Mouse (Mus musculus): ENCODE measurements around the gene Fcna.

Gene Fcna

DNA sequence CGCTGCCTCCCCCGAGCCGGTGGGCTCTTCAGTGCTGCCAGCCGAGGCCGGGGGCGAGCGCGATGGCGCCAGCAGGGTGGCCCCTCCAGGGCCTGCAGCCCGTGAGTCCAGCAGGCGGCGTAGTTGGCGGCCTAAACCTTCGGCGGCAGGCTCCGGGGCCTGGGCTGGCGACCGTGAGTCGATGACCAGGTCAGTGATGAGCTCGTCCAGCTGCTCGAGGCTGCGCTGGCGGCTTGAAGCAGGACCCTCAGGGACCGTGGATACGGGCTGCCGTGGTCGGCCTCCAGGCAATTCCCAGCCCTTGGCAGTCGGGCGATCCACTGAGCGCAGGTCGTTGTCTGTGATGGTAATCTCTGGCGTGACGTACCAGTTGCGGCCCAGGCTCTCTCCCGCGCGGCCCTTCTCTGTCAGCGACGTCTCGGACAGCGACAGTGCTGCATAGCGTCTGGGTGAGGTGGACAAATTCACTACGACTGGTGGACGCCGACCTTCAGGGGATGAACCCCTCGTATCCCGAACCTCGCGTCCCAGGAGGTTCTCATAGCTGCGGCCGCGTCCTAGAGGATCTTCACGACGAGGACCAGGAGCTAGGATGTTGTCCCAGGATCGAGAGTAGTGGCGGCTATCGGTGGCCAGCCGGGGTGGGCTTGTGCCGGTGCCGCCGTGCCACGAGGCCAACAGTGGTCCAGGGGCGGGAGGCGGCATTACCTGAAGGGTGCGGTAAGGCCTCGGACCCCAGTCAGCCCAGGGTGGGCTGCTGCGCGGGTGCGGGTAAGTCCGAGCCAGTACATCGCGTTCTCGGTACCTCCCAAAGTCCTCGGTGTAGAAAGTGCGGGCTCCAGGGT is 49.7 kb downstream of the Fcna start:
- peak; percentile 69 to 73 for DNase-seq

DNA sequence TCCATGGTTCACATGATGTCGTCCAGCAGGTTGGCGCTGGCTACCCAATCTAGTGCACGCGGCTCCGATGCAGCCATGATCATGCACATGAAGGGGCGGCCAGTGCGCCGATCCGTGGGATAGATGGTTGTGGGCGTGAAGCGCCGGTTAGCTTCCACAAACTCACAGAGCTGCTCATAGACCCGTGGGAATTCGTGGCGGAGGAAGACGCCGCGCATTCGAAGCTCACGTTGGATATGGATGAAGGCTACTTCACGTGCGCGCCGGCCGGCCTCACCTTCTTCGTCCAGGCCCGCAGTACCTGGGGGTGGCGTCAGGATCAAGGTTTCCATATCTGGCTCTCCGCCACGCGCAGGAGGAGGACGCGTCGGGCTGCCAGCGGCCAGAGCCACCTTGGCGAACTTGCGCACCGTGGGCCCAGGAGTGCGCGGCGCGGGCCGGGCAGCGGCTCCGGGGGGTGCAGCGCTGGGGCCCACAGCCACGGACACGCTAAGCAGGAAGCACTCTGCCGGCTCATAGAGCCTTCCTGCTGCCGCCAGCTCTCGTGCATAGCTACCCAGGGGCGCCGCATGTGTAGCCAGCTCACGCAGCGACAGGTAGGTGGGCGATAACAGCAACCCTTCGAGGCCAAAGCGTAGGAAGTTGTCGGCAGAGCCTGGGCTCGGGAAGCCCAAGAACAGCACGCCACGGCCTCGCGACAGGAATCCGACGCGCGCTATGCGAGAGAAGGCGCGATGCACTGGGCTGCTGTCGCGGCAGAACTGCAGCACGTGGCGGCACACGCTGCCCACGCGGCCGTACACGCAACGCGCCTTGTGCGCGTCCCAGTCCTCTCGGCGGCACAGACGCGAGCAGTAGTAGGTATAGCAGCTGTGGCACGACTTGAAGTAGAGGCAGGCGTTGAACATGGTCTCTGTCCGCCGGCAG is 50.6 kb downstream of the Fcna start:
- DNase-seq, result peak; percentile 71 to 72

DNA sequence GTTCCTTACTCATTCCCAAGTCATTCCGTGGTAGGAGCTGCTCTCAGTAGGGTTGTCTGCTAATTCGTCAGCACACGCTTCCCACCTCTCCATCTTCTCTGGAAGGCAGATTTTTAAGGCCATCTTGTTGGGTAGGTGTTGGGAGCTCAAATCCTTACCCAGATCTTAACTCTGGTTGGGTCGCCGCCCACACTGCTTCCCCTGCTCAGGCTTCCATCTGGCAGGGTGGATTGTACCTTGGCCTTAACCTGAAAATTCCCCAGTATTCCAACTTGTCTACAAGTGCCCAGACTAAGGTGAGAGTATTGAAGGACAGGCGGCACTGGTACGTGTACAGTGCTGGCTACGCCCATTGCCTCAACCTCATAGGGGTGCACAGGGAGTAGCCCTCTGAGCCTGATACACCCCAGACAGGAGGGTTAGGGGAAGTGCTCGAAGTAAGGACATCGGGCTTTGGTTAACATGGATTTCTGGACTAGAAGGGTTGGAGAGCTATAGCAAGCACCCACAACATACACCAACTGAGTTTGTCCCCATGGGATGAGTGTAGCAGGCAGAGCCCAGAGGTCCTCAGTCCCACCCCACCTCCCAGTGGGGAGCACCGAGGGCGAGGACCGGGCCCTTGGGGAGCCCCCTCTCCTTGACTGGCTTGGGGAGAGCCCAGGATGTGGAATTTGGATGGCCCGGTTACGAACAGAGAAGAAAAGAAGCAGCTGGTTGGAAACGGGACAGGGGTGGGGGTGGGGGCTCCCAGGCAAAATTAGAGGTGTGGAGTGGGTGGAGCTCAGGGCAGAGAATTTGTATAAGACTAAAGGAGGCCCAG is 51.6 kb downstream of the Fcna start:
- peak in 1 of 2 experiments; percentile 54 for DNase-seq

DNA sequence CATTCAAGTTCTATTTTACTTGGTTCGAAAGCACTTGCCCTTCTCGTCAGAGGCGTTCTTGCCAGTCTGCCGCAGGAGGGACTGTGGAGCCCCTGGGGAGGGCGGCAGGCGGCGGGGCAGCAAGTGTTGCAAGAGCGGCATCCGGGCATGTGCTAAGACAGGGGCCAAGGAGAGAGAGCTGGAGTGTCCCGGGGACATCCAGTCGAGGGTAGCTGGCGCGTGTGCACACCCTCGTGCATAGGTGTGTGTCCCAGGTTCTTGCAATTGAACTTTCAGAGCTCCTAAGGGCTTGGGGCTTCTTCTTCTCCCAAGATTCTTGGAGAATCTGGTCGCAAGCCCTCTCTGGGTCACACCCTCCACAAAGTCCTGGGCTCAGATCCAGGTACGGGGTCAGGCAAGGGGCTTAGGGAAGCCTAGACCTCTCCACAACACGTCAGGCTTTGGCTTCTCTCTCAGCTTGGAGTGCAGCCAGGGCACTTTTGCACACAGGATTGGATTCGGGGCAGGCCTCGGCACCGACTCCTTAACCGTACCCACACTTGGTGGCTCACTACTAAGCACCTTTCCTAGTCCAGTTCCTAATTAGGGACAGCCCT is 52.3 kb downstream of the Fcna start:
- DNase-seq, result peak; percentile 71 to 81
